ENCODE assay signal across 17 mouse cellular contexts in the genomic region with DNA sequence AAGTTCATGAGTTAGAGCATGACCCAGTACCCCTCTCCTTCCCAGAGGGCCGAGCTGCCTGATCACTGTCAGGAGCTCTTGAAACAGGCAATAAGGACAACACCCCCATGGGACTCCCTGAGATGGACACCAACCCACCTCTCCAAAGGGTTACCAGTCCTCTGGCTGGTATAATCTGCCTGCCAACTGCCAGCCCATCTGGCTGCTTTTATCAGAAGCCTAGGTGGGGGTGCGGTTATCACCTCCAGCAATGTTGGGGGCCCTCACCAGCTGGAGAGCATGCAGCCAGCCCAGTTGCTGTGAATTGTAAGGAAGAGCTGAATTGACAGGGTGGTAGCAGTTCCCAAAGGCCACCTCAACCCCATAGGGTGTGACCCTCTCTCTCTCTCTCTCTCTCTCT. TPM values are rescaled to one million over a fixed set of nuclear protein-coding genes. Genes with fewer than 3 reads are reported as not detected.
DNase-seq lines count a peak whose midpoint lies in the region; ATAC-seq and TF ChIP-seq lines count a peak whose summit lies in the region.
"Had no signal": no experiment of that assay in that cellular context is flagged by ENCODE, and none has a peak within 500 bp of the region (broad histone marks: within the 10 kb centered on the region; RNA-seq: fewer than 3 reads in every experiment).

No protein-coding gene starts in this region.

- H3K27ac ChIP-seq in lung, embryonic 14.5 days (ENCODE audit: low read depth) = 0 out of 2 replicates have a peak overlapping the region, but pooled peaks have one; percentile 62
- H3K27ac ChIP-seq in liver, embryonic 11.5 days (ENCODE audit: low read depth, low read length) = peak overlapping the region; percentile 95
- H3K27ac ChIP-seq in hindbrain, embryonic 16.5 days (ENCODE audit: low read depth, low read length) = no peak overlapping the region
- H3K27ac ChIP-seq: forebrain, embryonic 15.5 days; neural tube, embryonic 13.5 days had no signal

- H3K27me3 ChIP-seq in lung, embryonic 14.5 days (ENCODE audit: insufficient read depth, low read length) = no peaks in the 10 kb centered on the region
- no peaks in the 10 kb centered on the region for H3K27me3 ChIP-seq in liver, embryonic 11.5 days (replicated peaks; ENCODE audit: control insufficient read depth, insufficient read depth, low read length)
- no peaks in the 10 kb centered on the region for H3K27me3 ChIP-seq in hindbrain, embryonic 16.5 days (replicated peaks; ENCODE audit: control insufficient read depth, insufficient read depth, low read length)
- H3K27me3 ChIP-seq: embryonic facial prominence, embryonic 13.5 days; forebrain, embryonic 15.5 days; heart, embryonic 15.5 days; hindbrain, embryonic 15.5 days; neural tube, embryonic 13.5 days had no signal

- no peak for TF ChIP-seq CTCF in lung, embryonic 14.5 days (IDR thresholded peaks at IDR 0.05; ENCODE audit: low read depth)

- 70% methylated on average over 2 of the region's 2 CpGs for WGBS in lung, embryonic 14.5 days
- WGBS in liver, embryonic 11.5 days = 45% methylated on average over 2 of the region's 2 CpGs
- 78% methylated on average over 2 of the region's 2 CpGs for WGBS in hindbrain, embryonic 16.5 days

- H3K9ac ChIP-seq in lung, embryonic 14.5 days = no peak overlapping the region
- H3K9ac ChIP-seq in liver, embryonic 11.5 days (ENCODE audit: low read depth, low read length) = peak overlapping the region; percentile 69
- no peak overlapping the region for H3K9ac ChIP-seq in hindbrain, embryonic 16.5 days (ENCODE audit: low read depth, low read length)
- H3K9ac ChIP-seq: forebrain, embryonic 15.5 days; heart, embryonic 15.5 days; hindbrain, embryonic 15.5 days had no signal

- no peaks in the 10 kb centered on the region for H3K9me3 ChIP-seq in lung, embryonic 14.5 days (ENCODE audit: low read depth, low read length)
- no peaks in the 10 kb centered on the region for H3K9me3 ChIP-seq in liver, embryonic 11.5 days (ENCODE audit: control insufficient read depth, low read length)
- no peaks in the 10 kb centered on the region for H3K9me3 ChIP-seq in hindbrain, embryonic 16.5 days (ENCODE audit: control insufficient read depth, low read length)
- H3K9me3 ChIP-seq: embryonic facial prominence, embryonic 13.5 days; forebrain, embryonic 15.5 days; heart, embryonic 15.5 days; hindbrain, embryonic 15.5 days; neural tube, embryonic 13.5 days had no signal

- no peak for DNase-seq in lung, embryonic 14.5 days
- DNase-seq in lung, postnatal 4 days = no peak
- peak; percentile 84 for DNase-seq in c-Kit-positive CD71-positive TER-119-positive erythroid progenitor cells, embryonic 14.5 days (ENCODE audit: low spot score)
- DNase-seq in liver, embryonic 11.5 days (ENCODE audit: low spot score) = peak; percentile 51
- peak; percentile 55 to 68 for DNase-seq in spleen, postnatal 36 days (ENCODE audit: low spot score in 2 of 2)
- DNase-seq in ovary, postnatal 10 days (ENCODE audit: low spot score) = no peak
- DNase-seq: cerebellum, adult 8-10 months; gastrocnemius, postnatal 25 days; layer of hippocampus, adult 9-11 months; lung, postnatal 36 days; thymus, postnatal 4 days had no signal

- no peak overlapping the region for H3K4me3 ChIP-seq in lung, embryonic 14.5 days (ENCODE audit: low read depth, low read length)
- peak overlapping the region; percentile 50 for H3K4me3 ChIP-seq in liver, embryonic 11.5 days (ENCODE audit: low read depth, low read length)
- H3K4me3 ChIP-seq in hindbrain, embryonic 16.5 days (ENCODE audit: low read length) = no peak overlapping the region
- H3K4me3 ChIP-seq: embryonic facial prominence, embryonic 13.5 days; forebrain, embryonic 15.5 days; heart, embryonic 15.5 days; hindbrain, embryonic 15.5 days; neural tube, embryonic 13.5 days had no signal

- H3K36me3 ChIP-seq in lung, embryonic 14.5 days (ENCODE audit: insufficient read depth) = peaks cover 13% of the 10 kb centered on the region
- H3K36me3 ChIP-seq in liver, embryonic 11.5 days (ENCODE audit: control insufficient read depth, insufficient read depth, low read length) = peaks cover 6% of the 10 kb centered on the region
- peaks cover 6% of the 10 kb centered on the region; the same call in 1 of the 2 replicates for H3K36me3 ChIP-seq in hindbrain, embryonic 16.5 days (ENCODE audit: control insufficient read depth, insufficient read depth, low read length)

- no peak for ATAC-seq in lung, embryonic 14.5 days (ENCODE audit: insufficient read depth)
- ATAC-seq in liver, embryonic 11.5 days (replicated peaks; ENCODE audit: low FRiP score) = peak; percentile 52
- ATAC-seq in hindbrain, embryonic 16.5 days = no peak
- ATAC-seq: forebrain, embryonic 15.5 days had no signal

- H3K4me2 ChIP-seq in lung, embryonic 14.5 days = no peak overlapping the region; the same call in 1 of the 2 replicates
- H3K4me2 ChIP-seq in liver, embryonic 11.5 days = peak overlapping the region; percentile 97
- H3K4me2 ChIP-seq in hindbrain, embryonic 16.5 days (ENCODE audit: low read length) = no peak overlapping the region
- H3K4me2 ChIP-seq: forebrain, embryonic 15.5 days; heart, embryonic 15.5 days; hindbrain, embryonic 15.5 days; neural tube, embryonic 13.5 days had no signal

- peaks cover 25% of the 10 kb centered on the region for H3K4me1 ChIP-seq in lung, embryonic 14.5 days (ENCODE audit: insufficient read depth)
- peaks cover 72% of the 10 kb centered on the region for H3K4me1 ChIP-seq in liver, embryonic 11.5 days (replicated peaks; ENCODE audit: control insufficient read depth, insufficient read depth, low read length)
- H3K4me1 ChIP-seq in hindbrain, embryonic 16.5 days (ENCODE audit: control insufficient read depth, insufficient read depth, low read depth, low read length) = peaks cover 43% of the 10 kb centered on the region

RNA-seq across cellular contexts. Expression of a gene that starts 4.6 kb away (rescaled TPM):
- 9.5 and 11.8 TPM in 2 replicates for polyA plus RNA-seq in lung, embryonic 14.5 days (2014; fragmentation: Nextera tagmentation; extraction: Ambion mirVana)
- polyA plus RNA-seq in liver, embryonic 11.5 days (2014; fragmentation: Nextera tagmentation; extraction: Ambion mirVana) = 10.0 and 11.4 TPM in 2 replicates
- 5.1 and 5.8 TPM in 2 replicates for polyA plus RNA-seq in hindbrain, embryonic 16.5 days (2015; fragmentation: Nextera tagmentation; extraction: Ambion mirVana)

RNA-seq across cellular contexts. Expression of a gene that starts 11.1 kb away (rescaled TPM):
- 27.8 and 34.5 TPM in 2 replicates for polyA plus RNA-seq in lung, embryonic 14.5 days (2014; fragmentation: Nextera tagmentation; extraction: Ambion mirVana)
- polyA plus RNA-seq in liver, embryonic 11.5 days (2014; fragmentation: Nextera tagmentation; extraction: Ambion mirVana) = 31.8 and 33.4 TPM in 2 replicates
- polyA plus RNA-seq in hindbrain, embryonic 16.5 days (2015; fragmentation: Nextera tagmentation; extraction: Ambion mirVana) = 25.8 and 26.5 TPM in 2 replicates

RNA-seq across cellular contexts. Expression of a gene that starts 17.7 kb away (rescaled TPM):
- polyA plus RNA-seq in lung, embryonic 14.5 days (2014; fragmentation: Nextera tagmentation; extraction: Ambion mirVana) = 151 and 153 TPM in 2 replicates
- polyA plus RNA-seq in liver, embryonic 11.5 days (2014; fragmentation: Nextera tagmentation; extraction: Ambion mirVana) = 89.7 and 96.5 TPM in 2 replicates
- polyA plus RNA-seq in hindbrain, embryonic 16.5 days (2015; fragmentation: Nextera tagmentation; extraction: Ambion mirVana) = 127 and 130 TPM in 2 replicates

RNA-seq across cellular contexts. Expression of a gene that starts 30.2 kb away (rescaled TPM):
- 90.5 and 92.8 TPM in 2 replicates for polyA plus RNA-seq in lung, embryonic 14.5 days (2014; fragmentation: Nextera tagmentation; extraction: Ambion mirVana)
- polyA plus RNA-seq in liver, embryonic 11.5 days (2014; fragmentation: Nextera tagmentation; extraction: Ambion mirVana) = 93.9 and 94.3 TPM in 2 replicates
- 73.6 and 80.8 TPM in 2 replicates for polyA plus RNA-seq in hindbrain, embryonic 16.5 days (2015; fragmentation: Nextera tagmentation; extraction: Ambion mirVana)

RNA-seq across cellular contexts. Expression of a gene that starts 30.2 kb away (rescaled TPM):
- polyA plus RNA-seq in lung, embryonic 14.5 days (2014; fragmentation: Nextera tagmentation; extraction: Ambion mirVana) = 8.7 and 10.1 TPM in 2 replicates
- 9.7 TPM in 2 replicates for polyA plus RNA-seq in liver, embryonic 11.5 days (2014; fragmentation: Nextera tagmentation; extraction: Ambion mirVana)
- polyA plus RNA-seq in hindbrain, embryonic 16.5 days (2015; fragmentation: Nextera tagmentation; extraction: Ambion mirVana) = 5.2 and 6.4 TPM in 2 replicates

Comparison
In these comparisons a context has a peak if more than half of its experiments do, and no peak if none do; other contexts are left out.
1. DNase-seq: peak in c-Kit-positive CD71-positive TER-119-positive erythroid progenitor cells, embryonic 14.5 days (single experiment), liver, embryonic 11.5 days (single experiment) and spleen, postnatal 36 days (2 of 2); none in lung, embryonic 14.5 days (single experiment), lung, postnatal 4 days (0 of 2) and ovary, postnatal 10 days (single experiment).